Mouse (Mus musculus): ENCODE results near the gene Ndel1. TPM values are rescaled to one million over a fixed set of nuclear protein-coding genes. Genes with fewer than 3 reads are reported as not detected.

The Ndel1 gene
- total and polyA plus RNA-seq, 3 experiments = 45.5 to 63.7 (median 60.4) TPM

DNA sequence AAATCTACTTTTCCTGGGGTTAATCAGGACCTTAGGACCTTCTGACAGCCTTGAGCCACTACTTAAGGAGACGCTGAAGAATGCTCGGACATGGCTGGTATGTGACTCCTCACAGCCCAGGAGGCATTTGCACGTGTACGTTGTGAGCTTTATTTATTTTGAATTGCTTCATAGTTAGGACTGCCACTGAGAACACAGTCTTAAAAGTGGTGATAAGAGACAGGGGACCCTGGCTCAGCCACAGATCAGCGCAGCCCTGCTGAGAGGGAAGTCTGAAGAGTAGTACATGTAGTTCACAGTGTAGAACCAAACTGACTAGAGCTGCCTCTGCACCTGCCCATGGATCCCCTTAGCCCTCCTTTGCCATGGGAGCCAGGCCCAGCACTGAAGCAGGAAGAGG, 20.2 kb upstream of the Ndel1 start:
- Histone ChIP-seq H3K4me1 (ENCODE audit: control insufficient read depth, insufficient read depth, low read length) (no peaks in the 10 kb centered on the region), H3K9ac (ENCODE audit: low read depth, low read length) (no peak overlapping the region), H3K79me2 (replicated peaks; ENCODE audit: control insufficient read depth, insufficient read depth, low read length) (no peaks in the 10 kb centered on the region), H3K27me3 (ENCODE audit: control insufficient read depth, insufficient read depth, low read length) (no peaks in the 10 kb centered on the region), H3K4me3 (no peak overlapping the region), H3K36me3 (ENCODE audit: control insufficient read depth, insufficient read depth, low read length) (no peaks in the 10 kb centered on the region), H3K27ac (no peak overlapping the region)
- TF ChIP-seq CTCF (IDR thresholded peaks at IDR 0.05) (no peak), POLR2A (IDR thresholded peaks at IDR 0.05; ENCODE audit: insufficient read depth, low read depth, low read length) (no peak), EP300 (IDR thresholded peaks at IDR 0.05; ENCODE audit: insufficient read depth, low read depth, low read length) (no peak)
- intact Hi-C loops (cut with DNase I) = no loop called here
- no peak for DNase-seq
- WGBS = 62% methylated on average over 5 of the region's 5 CpGs

- H3K9ac ChIP-seq (ENCODE audit: low read depth, low read length) = no peak overlapping the region
- H3K4me3 ChIP-seq = no peak overlapping the region
- no peaks in the 10 kb centered on the region for H3K36me3 ChIP-seq (ENCODE audit: control insufficient read depth, insufficient read depth, low read length)
- 11% methylated on average over 2 of the region's 2 CpGs for WGBS
- H3K27ac ChIP-seq = no peak overlapping the region
- no peak for DNase-seq
- no peaks in the 10 kb centered on the region for H3K27me3 ChIP-seq (ENCODE audit: control insufficient read depth, insufficient read depth, low read length)
- no peak for TF ChIP-seq CTCF (IDR thresholded peaks at IDR 0.05)
- TF ChIP-seq POLR2A (IDR thresholded peaks at IDR 0.05; ENCODE audit: insufficient read depth, low read depth, low read length) = no peak
- TF ChIP-seq EP300 (IDR thresholded peaks at IDR 0.05; ENCODE audit: insufficient read depth, low read depth, low read length) = no peak
- H3K4me1 ChIP-seq (ENCODE audit: control insufficient read depth, insufficient read depth, low read length) = no peaks in the 10 kb centered on the region
- H3K79me2 ChIP-seq (replicated peaks; ENCODE audit: control insufficient read depth, insufficient read depth, low read length) = no peaks in the 10 kb centered on the region
- intact Hi-C loops (cut with DNase I) = no loop called here
These were observed 19.0 kb upstream of the Ndel1 start for GRCm38 (mm10) chr11:68890625-68891024.

DNA sequence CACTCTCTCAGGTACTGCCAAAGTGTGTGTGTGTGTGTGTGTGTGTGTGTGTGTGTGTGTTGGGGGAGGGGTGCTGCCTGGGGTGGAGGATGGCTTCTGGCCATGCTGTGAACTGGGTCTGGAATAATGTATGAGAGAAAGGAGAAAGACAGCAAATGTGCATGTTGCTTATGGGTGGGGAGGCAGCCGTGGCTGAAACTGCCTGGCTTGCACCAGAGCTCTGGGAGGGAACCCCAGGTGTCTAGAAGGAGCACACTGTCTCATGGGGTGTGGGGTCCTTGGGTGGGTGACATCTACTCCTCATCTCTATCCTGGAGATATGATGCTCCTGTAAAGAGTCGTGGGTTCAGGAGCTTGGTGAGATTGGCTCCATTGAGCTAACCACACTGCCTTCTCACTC, 17.0 kb upstream of the Ndel1 start:
- no peak overlapping the region for H3K4me3 ChIP-seq
- H3K79me2 ChIP-seq (replicated peaks; ENCODE audit: control insufficient read depth, insufficient read depth, low read length) = no peaks in the 10 kb centered on the region
- no peak overlapping the region for H3K9ac ChIP-seq (ENCODE audit: low read depth, low read length)
- H3K27ac ChIP-seq = no peak overlapping the region
- no peak for DNase-seq
- no peaks in the 10 kb centered on the region for H3K4me1 ChIP-seq (ENCODE audit: control insufficient read depth, insufficient read depth, low read length)
- intact Hi-C loops (cut with DNase I) = no loop called here
- TF ChIP-seq POLR2A (IDR thresholded peaks at IDR 0.05; ENCODE audit: insufficient read depth, low read depth, low read length) (no peak), CTCF (IDR thresholded peaks at IDR 0.05) (no peak), EP300 (IDR thresholded peaks at IDR 0.05; ENCODE audit: insufficient read depth, low read depth, low read length) (no peak)
- no peaks in the 10 kb centered on the region for H3K27me3 ChIP-seq (ENCODE audit: control insufficient read depth, insufficient read depth, low read length)
- H3K36me3 ChIP-seq (ENCODE audit: control insufficient read depth, insufficient read depth, low read length) = no peaks in the 10 kb centered on the region
- 72% methylated on average over 2 of the region's 2 CpGs for WGBS

DNA sequence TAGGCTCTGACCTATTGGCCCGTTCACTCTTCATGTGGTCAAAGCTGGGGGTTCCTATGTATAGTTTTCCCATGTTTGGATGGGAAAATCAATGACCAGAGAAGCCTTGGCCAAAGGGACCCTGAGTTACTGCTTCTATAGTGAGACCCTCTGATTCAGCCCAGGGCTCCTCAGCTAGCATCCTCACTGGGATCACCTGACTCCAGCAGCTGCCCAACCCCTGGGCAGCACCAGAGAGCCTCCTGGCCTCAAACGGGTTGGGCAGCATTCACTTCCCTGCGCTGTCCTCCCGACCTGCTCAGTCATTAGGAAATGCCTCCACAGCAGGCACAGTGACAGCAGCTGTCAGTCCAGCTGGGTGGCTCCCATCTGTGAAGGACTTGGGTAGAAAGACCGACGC, 16.6 kb upstream of the Ndel1 start, which contains the start of gene Rnf222:
TSS of gene Rnf222 (plus strand) at position 301 of the 400 bp plus-strand sequence.
- H3K4me3 ChIP-seq = no peak within 1 kb of the TSS
- WGBS = 36% methylated on average over 6 of the region's 6 CpGs
- TF ChIP-seq CTCF (IDR thresholded peaks at IDR 0.05) = no peak
- no peak for TF ChIP-seq EP300 (IDR thresholded peaks at IDR 0.05; ENCODE audit: insufficient read depth, low read depth, low read length)

GRCm38 (mm10) chr11:68886091-68886490, 14.4 kb upstream of the Ndel1 start:
- H3K27ac ChIP-seq = no peak overlapping the region
- WGBS = 83% methylated on average over 5 of the region's 5 CpGs
- no peaks in the 10 kb centered on the region for H3K4me1 ChIP-seq (ENCODE audit: control insufficient read depth, insufficient read depth, low read length)
- H3K79me2 ChIP-seq (replicated peaks; ENCODE audit: control insufficient read depth, insufficient read depth, low read length) = no peaks in the 10 kb centered on the region
- no peaks in the 10 kb centered on the region for H3K36me3 ChIP-seq (ENCODE audit: control insufficient read depth, insufficient read depth, low read length)
- TF ChIP-seq EP300 (IDR thresholded peaks at IDR 0.05; ENCODE audit: insufficient read depth, low read depth, low read length) (no peak), POLR2A (IDR thresholded peaks at IDR 0.05; ENCODE audit: insufficient read depth, low read depth, low read length) (no peak), CTCF (IDR thresholded peaks at IDR 0.05) (no peak)
- H3K4me3 ChIP-seq = no peak overlapping the region
- no peak overlapping the region for H3K9ac ChIP-seq (ENCODE audit: low read depth, low read length)
- intact Hi-C loops (cut with DNase I) = no loop called here
- no peak for DNase-seq
- no peaks in the 10 kb centered on the region for H3K27me3 ChIP-seq (ENCODE audit: control insufficient read depth, insufficient read depth, low read length)

More for the DNA sequence above, 16.6 kb upstream of the Ndel1 start, which contains the start of gene Rnf222:
- intact Hi-C loops (cut with DNase I) = no loop called here
- no peaks in the 10 kb centered on the region for H3K4me1 ChIP-seq (ENCODE audit: control insufficient read depth, insufficient read depth, low read length)
- no peak within 1 kb of the TSS for H3K27ac ChIP-seq
- no peaks in the 10 kb centered on the region for H3K27me3 ChIP-seq (ENCODE audit: control insufficient read depth, insufficient read depth, low read length)
- H3K36me3 ChIP-seq (ENCODE audit: control insufficient read depth, insufficient read depth, low read length) = no peaks in the 10 kb centered on the region
- no peak within 1 kb of the TSS for H3K9ac ChIP-seq (ENCODE audit: low read depth, low read length)
- no peaks in the 10 kb centered on the region for H3K79me2 ChIP-seq (replicated peaks; ENCODE audit: control insufficient read depth, insufficient read depth, low read length)
- no peak for DNase-seq

DNA sequence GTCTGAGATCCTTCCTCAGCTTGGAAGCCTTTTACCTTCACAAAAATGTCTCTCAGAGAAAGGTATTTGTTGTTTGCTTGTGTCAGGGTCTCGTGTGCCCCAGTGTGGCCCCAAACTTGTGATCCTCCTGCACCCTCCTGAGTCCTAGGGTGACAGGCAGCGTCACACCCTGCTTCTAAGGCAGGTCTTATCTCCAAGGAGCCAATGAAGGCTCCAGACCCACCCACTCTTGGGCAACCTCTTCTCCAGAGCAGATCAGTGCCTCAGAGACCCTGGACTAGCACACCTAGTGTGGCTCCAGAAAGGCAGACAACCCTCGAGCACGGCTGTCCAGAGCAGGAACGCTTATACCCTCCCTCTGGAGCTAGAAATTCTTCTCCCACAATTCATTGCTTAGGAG, 12.7 kb upstream of the Ndel1 start:
- Histone ChIP-seq H3K4me1 (ENCODE audit: control insufficient read depth, insufficient read depth, low read length) (no peaks in the 10 kb centered on the region), H3K9ac (ENCODE audit: low read depth, low read length) (no peak overlapping the region), H3K36me3 (ENCODE audit: control insufficient read depth, insufficient read depth, low read length) (no peaks in the 10 kb centered on the region), H3K27ac (no peak overlapping the region), H3K79me2 (replicated peaks; ENCODE audit: control insufficient read depth, insufficient read depth, low read length) (no peaks in the 10 kb centered on the region), H3K4me3 (no peak overlapping the region), H3K27me3 (ENCODE audit: control insufficient read depth, insufficient read depth, low read length) (no peaks in the 10 kb centered on the region)
- TF ChIP-seq CTCF (IDR thresholded peaks at IDR 0.05) (no peak), EP300 (IDR thresholded peaks at IDR 0.05; ENCODE audit: insufficient read depth, low read depth, low read length) (no peak), POLR2A (IDR thresholded peaks at IDR 0.05; ENCODE audit: insufficient read depth, low read depth, low read length) (no peak)
- no peak for DNase-seq
- 76% methylated on average over 5 of the region's 5 CpGs for WGBS
- intact Hi-C loops (cut with DNase I) = no loop called here

Data from heart, adult 2 months (tissue).